In genomic region chr17:35720340-35720727, GRCm38 (mm10) we compare ENCODE assay signal across 7 mouse cellular contexts. TPM values are rescaled to one million over a fixed set of nuclear protein-coding genes. Genes with fewer than 3 reads are reported as not detected.
DNase-seq lines count a peak whose midpoint lies in the region; ATAC-seq lines count a peak whose summit lies in the region.

No protein-coding gene starts in this region.

- ATAC-seq in embryonic facial prominence, embryonic 13.5 days (ENCODE audit: insufficient number of reproducible peaks, insufficient read depth, low FRiP score, low TSS enrichment, low read depth), result peak; percentile 56; the same call in 1 of the 2 replicates
- ATAC-seq in hindbrain, embryonic 14.5 days (ENCODE audit: low FRiP score), result no peak; the same call in 1 of the 2 replicates
- ATAC-seq in limb, embryonic 15.5 days (ENCODE audit: insufficient number of reproducible peaks, low FRiP score, low TSS enrichment, low read depth), result peak; percentile 36; the same call in 1 of the 2 replicates

- 7% methylated on average over 11 of the region's 11 CpGs for WGBS in embryonic facial prominence, embryonic 13.5 days
- 10% methylated on average over 11 of the region's 11 CpGs for WGBS in hindbrain, embryonic 14.5 days
- WGBS in limb, embryonic 15.5 days, result 5% methylated on average over 11 of the region's 11 CpGs

- no peak overlapping the region for H3K9ac ChIP-seq in embryonic facial prominence, embryonic 13.5 days
- H3K9ac ChIP-seq in hindbrain, embryonic 14.5 days, result no peak overlapping the region
- no peak overlapping the region; the same call in 1 of the 2 replicates for H3K9ac ChIP-seq in limb, embryonic 15.5 days

- H3K9me3 ChIP-seq in embryonic facial prominence, embryonic 13.5 days, result no peaks in the 10 kb centered on the region
- H3K9me3 ChIP-seq in hindbrain, embryonic 14.5 days (ENCODE audit: control insufficient read depth, low read length), result no peaks in the 10 kb centered on the region
- no peaks in the 10 kb centered on the region for H3K9me3 ChIP-seq in limb, embryonic 15.5 days

- H3K4me3 ChIP-seq in embryonic facial prominence, embryonic 13.5 days, result no peak overlapping the region
- H3K4me3 ChIP-seq in hindbrain, embryonic 14.5 days (replicated peaks; ENCODE audit: low read length), result no peak overlapping the region
- H3K4me3 ChIP-seq in limb, embryonic 15.5 days, result 0 out of 2 replicates have a peak overlapping the region, but pooled peaks have one; percentile 5

- no peaks in the 10 kb centered on the region for H3K27me3 ChIP-seq in embryonic facial prominence, embryonic 13.5 days
- H3K27me3 ChIP-seq in hindbrain, embryonic 14.5 days (ENCODE audit: control insufficient read depth, insufficient read depth, low read length), result no peaks in the 10 kb centered on the region
- no peaks in the 10 kb centered on the region for H3K27me3 ChIP-seq in limb, embryonic 15.5 days

- no peaks in the 10 kb centered on the region for H3K36me3 ChIP-seq in embryonic facial prominence, embryonic 13.5 days
- no peaks in the 10 kb centered on the region for H3K36me3 ChIP-seq in hindbrain, embryonic 14.5 days (replicated peaks; ENCODE audit: control insufficient read depth, insufficient read depth)
- H3K36me3 ChIP-seq in limb, embryonic 15.5 days, result no peaks in the 10 kb centered on the region

- peak overlapping the region; percentile 30; the same call in 1 of the 2 replicates for H3K27ac ChIP-seq in embryonic facial prominence, embryonic 13.5 days
- H3K27ac ChIP-seq in hindbrain, embryonic 14.5 days, result peak overlapping the region; percentile 43; the same call in 1 of the 2 replicates
- peak overlapping the region; percentile 69 for H3K27ac ChIP-seq in limb, embryonic 15.5 days

- peak overlapping the region; percentile 32; the same call in 1 of the 2 replicates for H3K4me2 ChIP-seq in embryonic facial prominence, embryonic 13.5 days
- peak overlapping the region; percentile 12; the same call in 1 of the 2 replicates for H3K4me2 ChIP-seq in hindbrain, embryonic 14.5 days (replicated peaks)
- H3K4me2 ChIP-seq in limb, embryonic 15.5 days, result peak overlapping the region; percentile 38

- H3K4me1 ChIP-seq in embryonic facial prominence, embryonic 13.5 days, result peaks cover 16% of the 10 kb centered on the region
- H3K4me1 ChIP-seq in hindbrain, embryonic 14.5 days (replicated peaks; ENCODE audit: control insufficient read depth, insufficient read depth, low read length), result peaks cover 6% of the 10 kb centered on the region; the same call in 1 of the 2 replicates
- peaks cover 16% of the 10 kb centered on the region for H3K4me1 ChIP-seq in limb, embryonic 15.5 days

- peak; percentile 79 for DNase-seq in R1 (ENCODE audit: low read depth, low spot score)
- DNase-seq in hindbrain, embryonic 14.5 days (ENCODE audit: low spot score), result no peak
- peak; percentile 52 to 63 for DNase-seq in right cerebral cortex, postnatal 10 days (ENCODE audit: low spot score in 2 of 2)
- no peak for DNase-seq in layer of hippocampus, postnatal 36 days
- DNase-seq in adrenal gland, postnatal 4 days (ENCODE audit: low spot score in 2 of 2), result no peak

RNA-seq across cellular contexts. Expression of gene Ddr1, which starts 15.9 kb away (rescaled TPM):
- 65.8 and 69.4 TPM in 2 replicates for polyA plus RNA-seq in embryonic facial prominence, embryonic 13.5 days (2015; fragmentation: Nextera tagmentation; extraction: Ambion mirVana)
- polyA plus RNA-seq in hindbrain, embryonic 14.5 days (2014; fragmentation: Nextera tagmentation; extraction: Ambion mirVana), result 62.7 and 72.5 TPM in 2 replicates
- 81.7 and 85.2 TPM in 2 replicates for polyA plus RNA-seq in limb, embryonic 15.5 days (2015; fragmentation: Nextera tagmentation; extraction: Ambion mirVana)
- total RNA-seq in layer of hippocampus, postnatal 36 days (2021), result 10 to 100 TPM; 62.7 to 63.9 TPM
- total RNA-seq in adrenal gland, postnatal 4 days (2021), result 10 to 100 TPM; 55.9 to 65.9 TPM

RNA-seq across cellular contexts. Expression of gene Gtf2h4, which starts 46.8 kb away (rescaled TPM):
- 39.2 and 48.6 TPM in 2 replicates for polyA plus RNA-seq in embryonic facial prominence, embryonic 13.5 days (2015; fragmentation: Nextera tagmentation; extraction: Ambion mirVana)
- 21.3 and 22.8 TPM in 2 replicates for polyA plus RNA-seq in hindbrain, embryonic 14.5 days (2014; fragmentation: Nextera tagmentation; extraction: Ambion mirVana)
- 36.2 and 42.2 TPM in 2 replicates for polyA plus RNA-seq in limb, embryonic 15.5 days (2015; fragmentation: Nextera tagmentation; extraction: Ambion mirVana)
- total RNA-seq in layer of hippocampus, postnatal 36 days (2021), result 10 to 100 TPM; 31.1 to 32.1 TPM
- 10 to 100 TPM; 30.1 to 31.4 TPM for total RNA-seq in adrenal gland, postnatal 4 days (2021)

RNA-seq across cellular contexts. Expression of gene Vars2, which starts 52.9 kb away (rescaled TPM):
- 15.9 and 17.4 TPM in 2 replicates for polyA plus RNA-seq in embryonic facial prominence, embryonic 13.5 days (2015; fragmentation: Nextera tagmentation; extraction: Ambion mirVana)
- polyA plus RNA-seq in hindbrain, embryonic 14.5 days (2014; fragmentation: Nextera tagmentation; extraction: Ambion mirVana), result 14.8 and 14.9 TPM in 2 replicates
- 14.3 and 14.4 TPM in 2 replicates for polyA plus RNA-seq in limb, embryonic 15.5 days (2015; fragmentation: Nextera tagmentation; extraction: Ambion mirVana)
- 10 to 100 TPM; 41.8 to 43.4 TPM for total RNA-seq in layer of hippocampus, postnatal 36 days (2021)
- total RNA-seq in adrenal gland, postnatal 4 days (2021), result 10 to 100 TPM; 57.7 to 61.0 TPM

Comparison
In these comparisons a context has a peak if more than half of its experiments do, and no peak if none do; other contexts are left out.
1. DNase-seq: peak in R1 (single experiment) and right cerebral cortex, postnatal 10 days (2 of 2); none in hindbrain, embryonic 14.5 days (single experiment), layer of hippocampus, postnatal 36 days (0 of 2) and adrenal gland, postnatal 4 days (0 of 2).
2. Peak in every context shown above with its lines, with median percentiles within 50 percentile points of each other: H3K27ac ChIP-seq and H3K4me2 ChIP-seq.